In genomic region chr6:135316141-135316540, GRCm38 (mm10) we compare ENCODE assay signal across 36 mouse cellular contexts. TPM values are rescaled to one million over a fixed set of nuclear protein-coding genes. Genes with fewer than 3 reads are reported as not detected.
DNase-seq lines count a peak whose midpoint lies in the region; ATAC-seq lines count a peak whose summit lies in the region.
"Had no signal": no experiment of that assay in that cellular context is flagged by ENCODE, and none has a peak within 500 bp of the region (broad histone marks: within the 10 kb centered on the region; RNA-seq: fewer than 3 reads in every experiment).

No protein-coding gene starts in this region.

- no peaks in the 10 kb centered on the region for H3K36me3 ChIP-seq in kidney, embryonic 16.5 days (ENCODE audit: insufficient read depth, low read length)
- H3K36me3 ChIP-seq in lung, embryonic 16.5 days (ENCODE audit: control insufficient read depth, insufficient read depth, low read length) = no peaks in the 10 kb centered on the region
- H3K36me3 ChIP-seq: embryonic facial prominence, embryonic 13.5 days; G1E; hindbrain, embryonic 13.5 days; limb, embryonic 15.5 days; liver, embryonic 13.5 days; midbrain, embryonic 10.5 days; midbrain, embryonic 15.5 days had no signal

- H3K4me2 ChIP-seq in kidney, embryonic 16.5 days (replicated peaks; ENCODE audit: low read depth, low read length) = no peak overlapping the region
- no peak overlapping the region for H3K4me2 ChIP-seq in lung, embryonic 16.5 days (ENCODE audit: low read depth, low read length)
- H3K4me2 ChIP-seq: embryonic facial prominence, embryonic 13.5 days; heart, embryonic 11.5 days; hindbrain, embryonic 13.5 days; limb, embryonic 15.5 days; liver, embryonic 13.5 days; midbrain, embryonic 15.5 days had no signal

- ATAC-seq in frontal cortex, adult (ENCODE audit: low TSS enrichment) = peak; percentile 97
- ATAC-seq in kidney, embryonic 16.5 days (ENCODE audit: low FRiP score, low TSS enrichment) = peak; percentile 35; the same call in 1 of the 2 replicates
- peak; percentile 69 for ATAC-seq in lung, embryonic 16.5 days (ENCODE audit: low read depth)
- ATAC-seq in common myeloid progenitor, adult 5-6 weeks (replicated peaks; ENCODE audit: low read depth, poor library complexity, severe bottlenecking) = 0 out of 2 replicates have a peak, but pooled peaks have one; percentile 18
- ATAC-seq: forebrain, embryonic 16.5 days; intestine, embryonic 16.5 days; midbrain, embryonic 15.5 days had no signal

- H3K9ac ChIP-seq in kidney, embryonic 16.5 days (replicated peaks; ENCODE audit: low read length) = no peak overlapping the region
- no peak overlapping the region for H3K9ac ChIP-seq in lung, embryonic 16.5 days (ENCODE audit: low read length)
- H3K9ac ChIP-seq: embryonic facial prominence, embryonic 13.5 days; hindbrain, embryonic 13.5 days; limb, embryonic 15.5 days; liver, embryonic 13.5 days; midbrain, embryonic 15.5 days had no signal

- H3K4me3 ChIP-seq in kidney, embryonic 16.5 days (ENCODE audit: low read length) = no peak overlapping the region
- H3K4me3 ChIP-seq in lung, embryonic 16.5 days (ENCODE audit: low read length) = no peak overlapping the region
- H3K4me3 ChIP-seq: embryonic facial prominence, embryonic 13.5 days; erythroblast, embryonic 14.5 days; hindbrain, embryonic 13.5 days; limb, embryonic 15.5 days; liver, embryonic 13.5 days; midbrain, embryonic 10.5 days; midbrain, embryonic 15.5 days had no signal

- no peaks in the 10 kb centered on the region for H3K9me3 ChIP-seq in kidney, embryonic 16.5 days (ENCODE audit: low read length)
- H3K9me3 ChIP-seq in lung, embryonic 16.5 days (ENCODE audit: control insufficient read depth, low read length) = no peaks in the 10 kb centered on the region
- H3K9me3 ChIP-seq: embryonic facial prominence, embryonic 13.5 days; hindbrain, embryonic 13.5 days; limb, embryonic 15.5 days; liver, embryonic 13.5 days; midbrain, embryonic 10.5 days; midbrain, embryonic 15.5 days had no signal

- peaks cover 11% of the 10 kb centered on the region for H3K4me1 ChIP-seq in kidney, embryonic 16.5 days (ENCODE audit: insufficient read depth, low read length)
- peaks cover 16% of the 10 kb centered on the region for H3K4me1 ChIP-seq in lung, embryonic 16.5 days (replicated peaks; ENCODE audit: control insufficient read depth, insufficient read depth, low read length)
- H3K4me1 ChIP-seq: hindbrain, embryonic 13.5 days; liver, embryonic 13.5 days; midbrain, embryonic 10.5 days; midbrain, embryonic 15.5 days had no signal

- no peak for DNase-seq in frontal cortex, postnatal 14 days (ENCODE audit: low spot score in 2 of 2)
- no peak for DNase-seq in kidney, adult 9 months
- no peak for DNase-seq in lung, postnatal 4 days
- no peak for DNase-seq in adrenal gland, postnatal 25 days
- DNase-seq: adrenal gland, postnatal 10 days; cerebellum, adult 11-12 months; cerebellum, adult 9-11 months; gastrocnemius, postnatal 14 days; heart, adult 11 months; heart, postnatal 4 days; kidney, postnatal 25 days; left cerebral cortex, postnatal 4 days; liver, embryonic 13.5 days; lung, adult 18-20 months; thymus, adult 18-20 months; thymus, postnatal 25 days had no signal

- 52% methylated on average over 2 of the region's 2 CpGs for WGBS in kidney, embryonic 16.5 days
- WGBS in lung, embryonic 16.5 days = 52% methylated on average over 2 of the region's 2 CpGs

- H3K27ac ChIP-seq in kidney, embryonic 16.5 days (ENCODE audit: low read length) = 0 out of 2 replicates have a peak overlapping the region, but pooled peaks have one; percentile 49
- peak overlapping the region; percentile 58 for H3K27ac ChIP-seq in lung, embryonic 16.5 days (ENCODE audit: low read length)
- H3K27ac ChIP-seq: embryonic facial prominence, embryonic 13.5 days; hindbrain, embryonic 13.5 days; liver, embryonic 13.5 days; midbrain, embryonic 10.5 days; midbrain, embryonic 15.5 days had no signal

- H3K27me3 ChIP-seq in kidney, embryonic 16.5 days (ENCODE audit: insufficient read depth, low read length) = no peaks in the 10 kb centered on the region
- no peaks in the 10 kb centered on the region for H3K27me3 ChIP-seq in lung, embryonic 16.5 days (ENCODE audit: control insufficient read depth, insufficient read depth, low read depth, low read length)
- H3K27me3 ChIP-seq: embryonic facial prominence, embryonic 13.5 days; hindbrain, embryonic 13.5 days; limb, embryonic 15.5 days; liver, embryonic 13.5 days; midbrain, embryonic 15.5 days had no signal

RNA-seq across cellular contexts. Expression of gene Pbp2, which starts 5.9 kb away (rescaled TPM):
- polyA plus RNA-seq in kidney, embryonic 16.5 days (2015; fragmentation: Nextera tagmentation; extraction: Ambion mirVana) = 0.29 TPM in 1 of 2 replicates, not detected in the other
- polyA plus RNA-seq in lung, embryonic 16.5 days (2015; fragmentation: Nextera tagmentation; extraction: Ambion mirVana) = 0.15 and 0.49 TPM in 2 replicates
- total RNA-seq in common myeloid progenitor, adult 5-6 weeks (2017) = not detected in 2 replicates
- not detected in 2 replicates for total RNA-seq in adrenal gland, postnatal 25 days (2021)
- total RNA-seq: adrenal gland, postnatal 10 days; G1E; gastrocnemius, postnatal 14 days; heart, postnatal 4 days; layer of hippocampus, adult 18-20 months; left cerebral cortex, postnatal 4 days; megakaryocyte progenitor cell, adult 5-6 weeks had no signal
- polyA plus RNA-seq: embryonic facial prominence, embryonic 13.5 days; erythroblast, embryonic 14.5 days; forebrain, embryonic 11.5 days; forebrain, embryonic 16.5 days; G1E; heart, embryonic 11.5 days; heart, postnatal 0 days; liver, embryonic 13.5 days; midbrain, embryonic 10.5 days; midbrain, embryonic 15.5 days; neural tube, embryonic 11.5 days; stomach, embryonic 14.5 days had no signal

RNA-seq across cellular contexts. Expression of gene Emp1, which starts 46.2 kb away (rescaled TPM):
- 56.3 and 67.2 TPM in 2 replicates for polyA plus RNA-seq in kidney, embryonic 16.5 days (2015; fragmentation: Nextera tagmentation; extraction: Ambion mirVana)
- 114 TPM in 2 replicates for polyA plus RNA-seq in lung, embryonic 16.5 days (2015; fragmentation: Nextera tagmentation; extraction: Ambion mirVana)
- 2.7 and 5.4 TPM in 2 replicates for total RNA-seq in common myeloid progenitor, adult 5-6 weeks (2017)
- total RNA-seq in adrenal gland, postnatal 25 days (2021) = 29.8 and 31.3 TPM in 2 replicates
- polyA plus RNA-seq: erythroblast, embryonic 14.5 days; G1E had no signal

Comparison
In these comparisons a context has a peak if more than half of its experiments do, and no peak if none do; other contexts are left out.
1. ATAC-seq: peak in every context shown above with its lines; median percentile 97 in frontal cortex, adult; 69 in lung, embryonic 16.5 days; 35 in kidney, embryonic 16.5 days; 18 in common myeloid progenitor, adult 5-6 weeks.